Mouse (Mus musculus): ENCODE measurements around the gene Srsf3. TPM values are rescaled to one million over a fixed set of nuclear protein-coding genes. Genes with fewer than 3 reads are reported as not detected.

Srsf3 gene
- polyA plus RNA-seq, 1 experiment from 2014 or later: 605 TPM

GRCm38 (mm10) chr17:29049508-29049889 is 17.1 kb downstream of the Srsf3 start:
- 82% methylated on average over 5 of the region's 5 CpGs for WGBS

DNA sequence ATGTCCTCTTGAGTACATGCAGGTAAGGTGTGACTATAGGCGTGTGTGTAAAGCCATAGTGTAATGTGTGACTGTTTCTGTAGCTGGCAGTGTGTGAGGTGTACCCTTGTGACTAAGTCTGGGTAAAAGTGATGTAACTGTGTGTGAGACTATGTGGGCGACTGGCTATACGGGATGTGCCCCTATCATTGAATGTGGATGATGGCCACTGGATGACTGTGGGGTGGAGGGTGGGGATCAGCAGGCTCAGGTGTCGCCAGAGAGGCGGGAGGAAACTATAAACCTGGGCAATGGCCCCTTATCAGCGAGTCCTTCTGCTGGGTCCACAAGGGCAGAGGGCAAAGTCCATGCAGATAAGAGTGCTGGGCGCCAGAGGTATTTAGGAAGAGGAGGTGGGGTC is 17.5 kb downstream of the Srsf3 start:
- peaks cover 47% of the 10 kb centered on the region for H3K4me1 ChIP-seq
- H3K4me3 ChIP-seq (replicated peaks): no peak overlapping the region
- H3K27me3 ChIP-seq: no peaks in the 10 kb centered on the region
- H3K9me3 ChIP-seq (replicated peaks): no peaks in the 10 kb centered on the region
- no peak overlapping the region for H3K27ac ChIP-seq
- H3K4me2 ChIP-seq: no peak overlapping the region
- 59% methylated on average over 7 of the region's 7 CpGs for WGBS
- no peak for ATAC-seq (replicated peaks; ENCODE audit: low FRiP score)
- H3K9ac ChIP-seq: no peak overlapping the region
- peaks cover 33% of the 10 kb centered on the region for H3K36me3 ChIP-seq

More at GRCm38 (mm10) chr17:29049508-29049889, 17.1 kb downstream of the Srsf3 start:
- Histone ChIP-seq H3K36me3 (peaks cover 37% of the 10 kb centered on the region), H3K4me3 (replicated peaks) (no peak overlapping the region), H3K4me1 (peaks cover 50% of the 10 kb centered on the region), H3K27ac (no peak overlapping the region), H3K9ac (no peak overlapping the region), H3K27me3 (no peaks in the 10 kb centered on the region), H3K4me2 (no peak overlapping the region), H3K9me3 (replicated peaks) (no peaks in the 10 kb centered on the region)
- ATAC-seq (replicated peaks; ENCODE audit: low FRiP score): no peak

DNA sequence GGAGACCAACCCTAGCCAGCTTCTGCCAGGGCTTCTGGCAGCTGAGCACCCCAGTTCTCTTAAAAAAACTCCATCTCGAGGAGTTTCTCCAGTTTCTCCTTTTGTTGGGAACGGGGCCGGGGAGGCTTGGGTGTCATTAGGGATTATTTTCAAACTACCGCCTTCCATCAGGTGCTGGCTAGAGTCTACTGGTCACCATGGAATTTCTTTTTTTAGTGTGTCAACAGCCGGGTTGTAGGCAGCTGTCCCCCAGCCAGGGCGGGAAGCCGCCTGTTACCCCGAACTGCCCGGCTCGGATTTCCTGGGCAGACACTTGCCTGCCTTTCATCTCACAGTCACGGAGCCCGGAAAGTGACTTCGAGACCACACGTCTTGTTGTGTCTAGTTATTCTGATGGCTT is 18.4 kb downstream of the Srsf3 start:
- 12% methylated on average over 14 of the region's 14 CpGs for WGBS
- no peaks in the 10 kb centered on the region for H3K9me3 ChIP-seq (replicated peaks)
- ATAC-seq (replicated peaks; ENCODE audit: low FRiP score): no peak
- 0 out of 2 replicates have a peak overlapping the region, but pooled peaks have one; percentile 6 for H3K4me2 ChIP-seq
- H3K4me1 ChIP-seq: peaks cover 48% of the 10 kb centered on the region
- no peak overlapping the region for H3K9ac ChIP-seq
- H3K27ac ChIP-seq: no peak overlapping the region; the same call in 1 of the 2 replicates
- no peak overlapping the region for H3K4me3 ChIP-seq (replicated peaks)
- peaks cover 24% of the 10 kb centered on the region for H3K36me3 ChIP-seq
- no peaks in the 10 kb centered on the region for H3K27me3 ChIP-seq

GRCm38 (mm10) chr17:29053067-29053466 is 20.6 kb downstream of the Srsf3 start:
- Histone ChIP-seq H3K9me3 (replicated peaks) (no peaks in the 10 kb centered on the region), H3K4me1 (peaks cover 66% of the 10 kb centered on the region), H3K4me3 (replicated peaks) (no peak overlapping the region), H3K27me3 (no peaks in the 10 kb centered on the region), H3K4me2 (no peak overlapping the region), H3K27ac (no peak overlapping the region), H3K9ac (no peak overlapping the region), H3K36me3 (peaks cover 2% of the 10 kb centered on the region)
- no peak for ATAC-seq (replicated peaks; ENCODE audit: low FRiP score)
- WGBS: 84% methylated on average over 6 of the region's 6 CpGs

- H3K4me3 ChIP-seq (replicated peaks): no peak overlapping the region
- H3K9ac ChIP-seq: no peak overlapping the region
- H3K27me3 ChIP-seq: no peaks in the 10 kb centered on the region
- 40% methylated on average over 7 of the region's 7 CpGs for WGBS
- peak overlapping the region; percentile 62 for H3K27ac ChIP-seq
- H3K4me1 ChIP-seq: peaks cover 73% of the 10 kb centered on the region
- H3K9me3 ChIP-seq (replicated peaks): no peaks in the 10 kb centered on the region
- no peak for ATAC-seq (replicated peaks; ENCODE audit: low FRiP score)
- 0 out of 2 replicates have a peak overlapping the region, but pooled peaks have one; percentile 7 for H3K4me2 ChIP-seq
- H3K36me3 ChIP-seq: no peaks in the 10 kb centered on the region
Observed at GRCm38 (mm10) chr17:29053841-29054240, 21.4 kb downstream of the Srsf3 start.

GRCm38 (mm10) chr17:29054429-29054828 is 22.0 kb downstream of the Srsf3 start:
- 55% methylated on average over 6 of the region's 6 CpGs for WGBS
- 0 out of 2 replicates have a peak, but pooled peaks have one; percentile 27 for ATAC-seq (replicated peaks; ENCODE audit: low FRiP score)
- H3K36me3 ChIP-seq: no peaks in the 10 kb centered on the region
- H3K9ac ChIP-seq: no peak overlapping the region
- no peak overlapping the region for H3K4me2 ChIP-seq
- no peak overlapping the region for H3K4me3 ChIP-seq (replicated peaks)
- no peak overlapping the region for H3K27ac ChIP-seq
- no peaks in the 10 kb centered on the region for H3K9me3 ChIP-seq (replicated peaks)
- H3K27me3 ChIP-seq: no peaks in the 10 kb centered on the region
- H3K4me1 ChIP-seq: peaks cover 72% of the 10 kb centered on the region

DNA sequence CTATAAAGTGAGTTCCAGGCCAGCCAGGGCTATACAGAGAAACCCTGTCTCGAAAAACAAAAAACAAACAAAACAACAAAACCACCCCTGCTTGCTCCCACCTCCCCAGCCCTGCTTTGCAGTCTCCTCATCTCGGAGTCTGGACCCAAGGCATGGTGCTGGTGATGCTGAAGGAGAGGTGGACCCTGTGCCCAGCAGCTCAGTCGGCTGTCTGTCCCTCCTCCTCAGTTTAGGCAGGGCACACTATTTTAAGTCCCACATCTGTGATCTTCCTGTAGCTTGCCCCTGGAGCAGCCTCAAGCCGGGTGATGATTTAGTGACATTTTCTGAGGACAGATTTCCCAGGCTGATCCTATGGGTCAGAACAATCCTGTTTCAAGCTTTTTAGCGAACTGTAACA is 23.2 kb downstream of the Srsf3 start:
- no peak for ATAC-seq (replicated peaks; ENCODE audit: low FRiP score)
- Histone ChIP-seq H3K27me3 (no peaks in the 10 kb centered on the region), H3K4me2 (no peak overlapping the region), H3K4me3 (replicated peaks) (no peak overlapping the region), H3K4me1 (peaks cover 60% of the 10 kb centered on the region), H3K27ac (peak overlapping the region; percentile 69; the same call in 1 of the 2 replicates), H3K36me3 (no peaks in the 10 kb centered on the region), H3K9ac (no peak overlapping the region), H3K9me3 (replicated peaks) (no peaks in the 10 kb centered on the region)
- 30% methylated on average over 5 of the region's 5 CpGs for WGBS

DNA sequence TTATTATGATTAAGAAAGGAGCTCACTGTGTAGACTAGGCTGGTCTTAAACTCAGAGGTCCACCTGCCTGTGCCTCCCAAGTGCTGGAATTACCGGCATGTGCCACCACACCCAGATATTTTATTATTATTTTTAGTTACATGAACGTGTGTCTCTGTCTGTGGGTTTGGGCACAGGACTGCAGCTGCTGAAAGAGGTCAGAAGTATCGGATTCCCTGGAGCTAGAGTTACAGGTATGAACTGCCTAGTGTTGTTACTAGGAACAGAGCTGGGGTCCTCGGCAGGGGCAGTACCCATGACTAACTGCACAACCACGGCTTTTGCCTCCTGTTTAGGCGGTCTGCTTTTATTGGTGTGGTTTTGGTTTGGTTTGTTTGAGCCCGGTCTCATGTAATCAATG is 23.8 kb downstream of the Srsf3 start:
- Histone ChIP-seq H3K9ac (peak overlapping the region; percentile 5; the same call in 1 of the 2 replicates), H3K9me3 (replicated peaks) (no peaks in the 10 kb centered on the region), H3K27ac (peak overlapping the region; percentile 69), H3K4me3 (replicated peaks) (no peak overlapping the region), H3K4me1 (peaks cover 54% of the 10 kb centered on the region), H3K36me3 (no peaks in the 10 kb centered on the region), H3K4me2 (peak overlapping the region; percentile 38), H3K27me3 (no peaks in the 10 kb centered on the region)
- peak; percentile 70 for ATAC-seq (replicated peaks; ENCODE audit: low FRiP score)
- 8% methylated on average over 7 of the region's 7 CpGs for WGBS

DNA sequence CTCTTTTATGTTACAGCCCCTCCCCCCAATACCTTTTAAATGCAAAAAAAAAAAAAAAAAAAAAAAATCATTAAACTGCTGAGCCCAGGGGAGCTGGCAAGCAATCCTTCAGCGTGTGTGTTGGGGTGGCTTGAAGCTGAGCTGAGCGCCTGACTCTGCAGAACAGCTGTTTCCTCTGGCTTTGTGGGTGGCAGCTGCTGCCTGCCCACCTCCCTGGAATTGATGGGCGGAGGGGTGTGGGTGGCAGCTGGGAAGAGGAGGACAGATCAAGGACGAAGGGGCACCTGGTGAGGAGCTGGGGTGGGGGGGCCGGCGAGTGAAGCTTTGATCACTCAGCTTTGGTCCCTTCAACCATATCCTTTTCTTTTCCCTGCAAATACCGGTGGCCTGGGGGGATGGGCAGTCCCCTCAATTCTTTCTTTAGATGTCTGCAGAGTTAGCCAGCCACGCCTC is 24.3 kb downstream of the Srsf3 start:
- Histone ChIP-seq H3K27ac (peak overlapping the region; percentile 69), H3K4me1 (peaks cover 54% of the 10 kb centered on the region), H3K9ac (peak overlapping the region; percentile 5; the same call in 1 of the 2 replicates), H3K36me3 (no peaks in the 10 kb centered on the region), H3K27me3 (no peaks in the 10 kb centered on the region), H3K4me3 (replicated peaks) (no peak overlapping the region), H3K9me3 (replicated peaks) (no peaks in the 10 kb centered on the region), H3K4me2 (peak overlapping the region; percentile 38)
- peak; percentile 59 for ATAC-seq (replicated peaks; ENCODE audit: low FRiP score)
- 6% methylated on average over 8 of the region's 8 CpGs for WGBS

DNA sequence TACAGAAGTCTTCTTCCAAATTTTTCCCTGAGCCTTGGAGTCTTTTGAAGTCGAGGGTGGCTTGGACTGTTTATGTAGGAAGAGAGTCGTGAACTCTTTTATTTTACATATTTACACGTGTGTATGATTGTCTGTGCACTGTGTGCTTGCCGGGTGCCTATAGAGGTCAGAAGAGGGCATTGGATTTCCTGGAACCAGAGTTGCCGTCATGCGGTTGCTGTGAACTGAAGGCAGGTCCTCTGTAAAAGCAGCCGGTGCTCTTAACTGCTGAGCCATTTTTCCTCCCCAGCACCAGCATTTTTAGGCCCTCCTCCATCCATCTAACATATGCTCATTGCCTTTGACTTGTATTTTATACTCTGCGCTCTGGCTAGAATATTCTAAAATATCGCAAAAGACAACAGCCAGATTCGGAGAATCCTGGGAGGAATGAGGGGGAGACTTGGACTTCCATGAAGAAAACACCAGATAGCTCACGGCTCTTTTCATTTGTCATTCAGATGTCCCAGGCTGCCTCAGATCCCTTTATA is 25.0 kb downstream of the Srsf3 start:
- H3K9me3 ChIP-seq (replicated peaks): no peaks in the 10 kb centered on the region

DNA sequence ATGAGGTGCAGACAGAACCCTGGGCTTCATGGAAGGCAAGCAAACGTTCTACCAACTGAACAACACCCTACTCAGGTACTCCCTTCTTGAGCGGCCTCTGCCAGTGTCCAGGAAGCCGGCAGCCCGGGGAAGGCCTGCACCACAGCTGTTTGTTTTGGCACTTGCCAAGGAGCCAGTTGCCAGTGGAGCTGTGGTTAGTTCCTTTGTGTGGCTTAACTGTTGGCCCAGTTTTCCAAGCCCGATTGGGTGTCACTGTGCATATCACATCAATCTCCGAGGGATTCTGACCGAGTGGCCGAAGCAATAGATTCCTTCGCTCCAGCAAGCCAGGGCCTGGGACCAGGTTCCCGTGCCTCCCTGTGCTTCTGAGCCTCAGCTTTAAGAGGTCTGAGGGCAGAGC is 25.5 kb downstream of the Srsf3 start:
- ATAC-seq (replicated peaks; ENCODE audit: low FRiP score): no peak
- WGBS: 66% methylated on average over 10 of the region's 10 CpGs

More for the DNA sequence above, 25.0 kb downstream of the Srsf3 start:
- H3K4me3 ChIP-seq (replicated peaks): no peak overlapping the region
- no peak overlapping the region; the same call in 1 of the 2 replicates for H3K9ac ChIP-seq
- 69% methylated on average over 11 of the region's 11 CpGs for WGBS
- no peaks in the 10 kb centered on the region for H3K36me3 ChIP-seq
- H3K27me3 ChIP-seq: no peaks in the 10 kb centered on the region
- H3K27ac ChIP-seq: peak overlapping the region; percentile 69
- no peak overlapping the region for H3K4me2 ChIP-seq
- ATAC-seq (replicated peaks; ENCODE audit: low FRiP score): no peak
- H3K4me1 ChIP-seq: peaks cover 57% of the 10 kb centered on the region

DNA sequence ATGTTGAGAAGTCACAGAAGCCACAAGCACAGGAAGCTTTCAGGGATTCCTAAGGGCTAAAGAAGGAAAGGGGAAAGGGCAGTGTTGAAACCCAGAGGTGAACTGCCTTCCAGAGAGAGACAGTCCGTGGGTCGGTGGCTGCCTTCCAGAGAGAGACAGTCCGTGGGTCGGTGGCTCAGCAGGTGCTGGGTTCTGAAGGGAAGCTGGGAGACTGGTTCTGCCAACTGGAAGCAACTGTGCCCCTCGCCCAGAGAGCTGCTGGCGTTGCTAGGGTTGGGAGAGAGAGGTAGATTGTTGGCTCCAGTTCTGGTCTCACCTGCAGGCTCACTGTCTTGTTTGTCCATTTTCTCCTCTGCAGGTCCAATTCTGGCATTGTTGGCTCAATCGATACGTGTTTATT is 26.1 kb downstream of the Srsf3 start:
- ATAC-seq (replicated peaks; ENCODE audit: low FRiP score): no peak
- Histone ChIP-seq H3K36me3 (no peaks in the 10 kb centered on the region), H3K9me3 (replicated peaks) (no peaks in the 10 kb centered on the region), H3K4me3 (replicated peaks) (no peak overlapping the region), H3K4me1 (peaks cover 64% of the 10 kb centered on the region), H3K9ac (no peak overlapping the region), H3K27me3 (no peaks in the 10 kb centered on the region), H3K4me2 (no peak overlapping the region), H3K27ac (no peak overlapping the region)
- 67% methylated on average over 8 of the region's 8 CpGs for WGBS

More for the DNA sequence above, 25.5 kb downstream of the Srsf3 start:
- Histone ChIP-seq H3K36me3 (no peaks in the 10 kb centered on the region), H3K4me2 (no peak overlapping the region), H3K27ac (no peak overlapping the region), H3K27me3 (no peaks in the 10 kb centered on the region), H3K9ac (no peak overlapping the region), H3K9me3 (replicated peaks) (no peaks in the 10 kb centered on the region), H3K4me1 (peaks cover 62% of the 10 kb centered on the region), H3K4me3 (replicated peaks) (no peak overlapping the region)

DNA sequence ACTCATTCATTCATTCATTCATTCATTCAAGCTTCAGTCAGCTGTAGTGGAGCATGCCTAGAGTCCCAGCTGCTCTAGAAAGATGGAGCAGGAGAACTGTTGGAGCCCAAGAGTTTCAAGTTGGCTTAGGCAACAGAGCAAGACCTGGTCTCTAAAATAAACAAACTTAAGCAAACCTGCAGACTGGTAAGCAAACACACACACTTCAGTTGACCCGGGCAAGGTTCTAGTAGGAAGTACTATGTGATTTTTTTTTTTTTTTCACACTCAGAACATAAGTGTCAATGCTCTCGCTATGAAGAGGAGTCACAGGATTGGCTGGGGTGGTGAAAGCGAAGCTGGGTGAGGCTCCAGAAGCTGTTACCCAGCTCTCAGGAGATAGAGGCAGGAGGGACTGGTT is 27.2 kb downstream of the Srsf3 start:
- H3K4me1 ChIP-seq: peaks cover 56% of the 10 kb centered on the region
- H3K9me3 ChIP-seq (replicated peaks): no peaks in the 10 kb centered on the region
- H3K27ac ChIP-seq: no peak overlapping the region
- H3K27me3 ChIP-seq: no peaks in the 10 kb centered on the region
- no peak overlapping the region for H3K4me3 ChIP-seq (replicated peaks)
- no peak overlapping the region for H3K4me2 ChIP-seq
- ATAC-seq (replicated peaks; ENCODE audit: low FRiP score): no peak
- H3K36me3 ChIP-seq: no peaks in the 10 kb centered on the region
- WGBS: 80% methylated on average over 3 of the region's 3 CpGs
- no peak overlapping the region for H3K9ac ChIP-seq
